Mouse (Mus musculus): Measurements from ENCODE around the gene Wnk3. TPM values are rescaled to one million over a fixed set of nuclear protein-coding genes. Genes with fewer than 3 reads are reported as not detected.
"Not testable (repeated sequence)": the region's sequence is repeated elsewhere in the genome, so short reads cannot be mapped to it uniquely, and the experiment has no call there.

The Wnk3 gene
- 10.6 and 13.2 TPM in 2 replicates for polyA plus RNA-seq (2016; fragmentation: Nextera tagmentation; extraction: Ambion mirVana)

DNA sequence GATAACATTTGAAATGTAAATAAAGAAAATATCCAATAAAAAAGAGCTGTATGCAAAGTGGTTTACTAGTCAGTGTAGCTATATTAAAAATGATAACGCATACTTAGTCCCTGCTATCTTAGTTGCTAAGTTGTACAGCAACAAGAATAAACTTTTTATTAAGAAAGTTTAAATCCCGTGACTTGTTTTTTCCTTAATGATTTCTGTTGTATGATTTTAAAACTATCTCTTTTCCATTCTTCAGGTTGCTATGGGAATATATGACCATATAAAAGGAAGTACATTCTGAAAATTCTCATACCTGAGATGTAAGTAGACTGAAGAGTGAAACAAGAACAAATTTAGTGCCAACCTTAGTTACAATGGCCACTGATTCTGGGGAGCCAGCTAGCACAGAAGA lies at the start of gene Wnk3:
Gene Wnk3, plus strand, starts transcription at position 301 of the 400 bp plus-strand sequence.
- H3K4me3 ChIP-seq, result no peak within 1 kb of the TSS
- H3K9ac ChIP-seq, result no peak within 1 kb of the TSS
- H3K27ac ChIP-seq, result no peak within 1 kb of the TSS
- no peaks in the 10 kb centered on the region for H3K36me3 ChIP-seq
- ATAC-seq (ENCODE audit: low FRiP score, low read depth), result no peak
- H3K4me1 ChIP-seq, result no peaks in the 10 kb centered on the region
- no peaks in the 10 kb centered on the region for H3K9me3 ChIP-seq
- H3K4me2 ChIP-seq (replicated peaks), result no peak within 1 kb of the TSS
- no peaks in the 10 kb centered on the region for H3K27me3 ChIP-seq (replicated peaks)
- 94% methylated on average over 2 of the region's 2 CpGs for WGBS

DNA sequence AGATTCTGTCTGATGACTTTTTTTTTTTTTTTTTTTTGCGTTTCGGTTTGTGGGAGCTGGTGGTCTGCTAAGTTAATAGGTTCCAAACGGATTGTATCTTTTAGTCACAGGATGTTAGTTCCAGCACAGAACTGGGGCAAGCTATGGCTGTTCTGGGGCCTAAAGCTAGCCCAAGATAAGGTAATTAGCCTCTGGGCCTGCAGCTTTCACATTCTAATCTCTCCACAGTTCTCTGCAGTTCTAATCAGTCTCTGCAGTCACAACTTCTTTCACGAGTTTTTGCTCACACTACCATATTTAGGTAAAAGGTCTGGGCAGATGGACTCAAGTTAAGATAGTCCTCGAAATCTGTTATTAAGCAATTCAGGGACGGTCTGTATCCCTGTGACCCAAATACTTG lies 39.5 kb upstream of the Wnk3 start:
- no peaks in the 10 kb centered on the region for H3K27me3 ChIP-seq (replicated peaks)
- H3K36me3 ChIP-seq, result no peaks in the 10 kb centered on the region
- no peak overlapping the region for H3K4me3 ChIP-seq
- H3K27ac ChIP-seq, result no peak overlapping the region
- no peak overlapping the region for H3K4me2 ChIP-seq (replicated peaks)
- no peak for ATAC-seq (ENCODE audit: low FRiP score, low read depth)
- WGBS, result 74% methylated on average over 6 of the region's 6 CpGs
- no peak overlapping the region for H3K9ac ChIP-seq
- no peaks in the 10 kb centered on the region for H3K9me3 ChIP-seq
- no peaks in the 10 kb centered on the region for H3K4me1 ChIP-seq

DNA sequence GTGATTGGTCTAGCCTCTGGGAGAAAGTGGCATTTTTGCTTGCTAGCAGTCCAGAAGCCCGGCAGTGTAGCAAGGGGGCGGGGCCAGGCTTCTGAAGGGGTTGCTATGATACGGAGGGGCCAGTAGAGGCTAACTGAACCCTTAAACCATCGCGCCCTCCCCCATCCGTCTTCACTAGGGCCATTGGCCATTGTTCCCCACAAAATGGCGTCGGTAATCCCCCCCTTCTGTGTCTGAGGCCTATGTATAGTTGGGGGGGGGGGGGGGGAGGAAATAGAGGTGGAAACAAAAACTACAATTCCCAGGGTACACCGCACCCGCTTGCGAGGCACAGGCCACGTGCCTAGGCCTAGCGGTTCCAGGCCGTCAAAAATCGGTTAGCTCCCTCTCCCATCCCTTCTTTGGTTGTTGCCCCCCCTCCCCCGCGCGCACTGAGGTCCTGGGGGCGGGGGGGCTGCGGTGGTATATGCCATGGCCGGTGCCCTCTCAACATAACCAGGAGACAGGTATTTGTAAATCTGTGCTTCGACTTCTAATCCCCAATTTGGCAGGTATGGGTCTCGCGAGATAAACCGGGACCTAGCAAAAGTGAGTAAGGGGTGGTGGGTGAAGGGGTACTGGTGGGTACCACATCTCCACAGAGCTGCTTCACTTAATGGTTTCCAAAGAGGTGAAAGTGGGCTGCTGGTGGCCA lies 29.3 kb upstream of the Wnk3 start:
- Histone ChIP-seq H3K9me3 (no peaks in the 10 kb centered on the region), H3K4me1 (no peaks in the 10 kb centered on the region), H3K27ac (peak overlapping the region; percentile 37; the same call in 1 of the 2 replicates), H3K9ac (peak overlapping the region; percentile 40; the same call in 1 of the 2 replicates), H3K4me2 (replicated peaks) (peak overlapping the region; percentile 58), H3K27me3 (replicated peaks) (no peaks in the 10 kb centered on the region), H3K36me3 (no peaks in the 10 kb centered on the region), H3K4me3 (peak overlapping the region; percentile 42)
- ATAC-seq (ENCODE audit: low FRiP score, low read depth), result peak; percentile 80
- WGBS, result 11% methylated on average over 25 of the region's 25 CpGs

DNA sequence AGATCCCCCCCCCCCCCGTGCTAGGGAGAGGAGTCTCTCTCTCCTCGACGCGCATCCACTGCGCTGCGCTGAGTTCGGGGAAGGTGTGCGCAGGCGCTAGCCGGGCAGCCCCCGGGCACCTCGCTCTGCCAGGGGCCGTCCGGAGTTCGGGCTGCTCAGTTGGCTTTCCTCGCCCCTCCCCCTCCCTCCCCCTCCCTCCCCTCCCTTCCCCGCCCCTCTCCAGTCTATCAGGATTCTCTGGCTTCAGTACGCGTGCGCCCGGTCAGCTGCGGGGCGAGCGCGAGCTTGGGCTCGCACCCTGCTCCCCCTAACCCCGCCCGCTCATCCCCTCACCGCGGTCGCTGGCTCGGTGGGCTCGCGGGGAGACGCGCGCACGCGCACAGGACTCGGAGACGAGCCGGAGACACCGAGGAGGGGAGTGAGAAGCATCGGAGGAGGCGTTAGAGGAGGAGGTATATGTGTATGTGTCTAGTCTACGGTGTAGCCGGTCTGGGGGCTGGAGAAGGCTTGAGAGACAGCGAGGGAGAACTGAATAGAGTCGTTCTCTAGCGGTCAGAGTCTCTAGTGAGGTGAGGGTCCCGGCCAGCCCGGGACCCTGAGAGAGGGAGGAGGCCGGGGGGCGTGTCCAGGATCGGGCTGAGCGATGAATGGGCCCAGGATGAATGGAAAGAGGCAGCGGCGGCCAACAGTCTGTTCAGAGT lies 28.5 kb upstream of the Wnk3 start:
- Histone ChIP-seq H3K4me2 (replicated peaks) (peak overlapping the region; percentile 58), H3K27me3 (replicated peaks) (no peaks in the 10 kb centered on the region), H3K9ac (peak overlapping the region; percentile 53), H3K9me3 (no peaks in the 10 kb centered on the region), H3K4me3 (peak overlapping the region; percentile 42), H3K27ac (peak overlapping the region; percentile 37; the same call in 1 of the 2 replicates), H3K36me3 (no peaks in the 10 kb centered on the region), H3K4me1 (no peaks in the 10 kb centered on the region)
- 17% methylated on average over 52 of the region's 58 CpGs for WGBS
- peak; percentile 96 for ATAC-seq (ENCODE audit: low FRiP score, low read depth)

DNA sequence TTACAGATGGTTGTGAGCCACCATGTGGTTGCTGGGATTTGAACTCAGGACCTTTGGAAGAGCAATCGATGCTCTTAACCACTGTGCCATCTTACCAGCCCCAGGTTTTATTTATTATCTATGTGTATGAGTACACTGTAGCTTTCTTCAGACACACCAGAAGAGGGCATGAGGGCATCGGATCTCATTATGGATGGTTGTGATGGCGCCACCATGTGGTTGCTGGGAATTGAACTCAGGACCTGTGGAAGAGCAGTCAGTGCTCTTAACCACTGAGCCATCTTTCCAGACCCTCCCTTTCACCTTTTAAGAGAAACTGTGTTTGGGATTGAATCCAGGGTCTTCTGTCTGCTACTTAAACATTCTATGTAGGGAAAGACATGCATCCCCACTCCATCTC lies 24.7 kb upstream of the Wnk3 start:
- H3K27ac ChIP-seq; H3K9me3 ChIP-seq; H3K4me1 ChIP-seq; H3K27me3 ChIP-seq (replicated peaks); H3K4me2 ChIP-seq (replicated peaks); ATAC-seq (ENCODE audit: low FRiP score, low read depth); H3K9ac ChIP-seq; H3K4me3 ChIP-seq; H3K36me3 ChIP-seq: not testable (repeated sequence)
- WGBS, result 70% methylated on average over 3 of the region's 3 CpGs

DNA sequence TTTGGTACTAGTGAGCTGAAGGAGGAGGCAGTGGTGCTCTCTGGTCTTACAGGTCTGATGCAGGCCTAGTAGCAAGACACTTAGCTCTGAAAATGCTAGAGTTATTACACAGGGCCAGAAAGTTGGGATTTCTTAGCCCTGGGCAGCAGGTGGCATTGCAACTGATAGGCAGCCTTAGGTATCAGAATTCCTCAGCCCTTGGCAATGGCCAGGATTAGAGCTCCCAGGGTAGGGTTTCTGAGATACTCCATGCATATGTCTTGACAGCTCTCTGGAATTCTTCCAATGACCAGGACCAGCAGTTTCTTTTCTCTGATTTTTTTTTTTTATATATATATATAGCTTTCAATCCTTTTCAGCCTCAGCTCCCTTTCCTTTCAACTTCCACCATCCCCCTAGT lies 100.5 kb downstream of the Wnk3 start:
- H3K9me3 ChIP-seq, result no peaks in the 10 kb centered on the region

DNA sequence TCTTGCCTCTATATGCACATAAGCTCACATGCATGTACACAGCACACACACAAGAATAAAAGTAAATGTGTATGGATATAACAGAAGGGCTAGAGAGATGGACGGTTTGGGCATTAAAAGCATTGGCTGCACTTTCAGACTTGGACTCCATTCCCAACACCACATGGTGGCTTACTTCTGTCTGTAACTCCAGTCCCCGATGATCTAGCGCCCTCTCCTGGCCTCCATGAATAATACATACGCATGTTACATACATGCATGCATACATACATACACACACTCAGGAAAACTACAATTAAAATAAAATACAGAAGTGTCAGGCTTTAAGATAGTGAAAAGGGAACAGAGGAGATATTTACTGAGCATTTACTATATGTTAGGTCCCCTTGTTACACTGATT lies 115.9 kb downstream of the Wnk3 start:
- Histone ChIP-seq H3K4me2 (replicated peaks) (no peak overlapping the region), H3K36me3 (no peaks in the 10 kb centered on the region), H3K9me3 (no peaks in the 10 kb centered on the region), H3K27me3 (replicated peaks) (no peaks in the 10 kb centered on the region), H3K4me3 (no peak overlapping the region), H3K4me1 (no peaks in the 10 kb centered on the region), H3K9ac (no peak overlapping the region), H3K27ac (no peak overlapping the region)
- ATAC-seq (ENCODE audit: low FRiP score, low read depth), result no peak
- 77% methylated on average over 4 of the region's 4 CpGs for WGBS

More for the DNA sequence above, 100.5 kb downstream of the Wnk3 start:
- Histone ChIP-seq H3K36me3 (0 out of 2 replicates have a peak, but pooled peaks cover 6% of the 10 kb centered on the region), H3K4me1 (no peaks in the 10 kb centered on the region), H3K4me2 (replicated peaks) (no peak overlapping the region), H3K9ac (no peak overlapping the region), H3K27me3 (replicated peaks) (no peaks in the 10 kb centered on the region), H3K4me3 (no peak overlapping the region), H3K27ac (no peak overlapping the region)
- ATAC-seq (ENCODE audit: low FRiP score, low read depth), result no peak

DNA sequence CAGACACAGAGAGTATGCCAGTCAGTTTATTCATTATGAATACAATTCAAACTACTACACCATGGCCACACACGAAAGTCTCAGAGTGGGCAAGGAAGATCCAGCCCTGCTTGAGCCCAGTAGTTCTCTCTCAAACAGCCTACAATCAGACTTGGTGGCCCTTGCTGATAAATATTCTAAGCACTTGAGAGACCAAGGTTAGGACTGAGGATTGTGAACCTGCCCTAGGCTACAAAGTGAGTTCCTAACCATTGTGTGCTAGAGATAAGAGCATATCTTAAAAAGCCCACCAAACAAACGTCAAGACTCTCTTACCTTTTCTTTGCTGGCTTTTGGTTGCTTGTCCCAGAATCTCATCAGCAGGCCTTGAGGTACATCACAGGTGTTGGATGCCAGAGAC lies 135.7 kb downstream of the Wnk3 start:
- no peak overlapping the region for H3K4me2 ChIP-seq (replicated peaks)
- ATAC-seq (ENCODE audit: low FRiP score, low read depth), result no peak
- H3K9me3 ChIP-seq, result no peaks in the 10 kb centered on the region
- H3K27ac ChIP-seq, result no peak overlapping the region
- no peak overlapping the region for H3K9ac ChIP-seq
- no peaks in the 10 kb centered on the region for H3K27me3 ChIP-seq (replicated peaks)
- H3K4me1 ChIP-seq, result no peaks in the 10 kb centered on the region
- 83% methylated on average over 2 of the region's 2 CpGs for WGBS
- no peaks in the 10 kb centered on the region for H3K36me3 ChIP-seq
- H3K4me3 ChIP-seq, result no peak overlapping the region

DNA sequence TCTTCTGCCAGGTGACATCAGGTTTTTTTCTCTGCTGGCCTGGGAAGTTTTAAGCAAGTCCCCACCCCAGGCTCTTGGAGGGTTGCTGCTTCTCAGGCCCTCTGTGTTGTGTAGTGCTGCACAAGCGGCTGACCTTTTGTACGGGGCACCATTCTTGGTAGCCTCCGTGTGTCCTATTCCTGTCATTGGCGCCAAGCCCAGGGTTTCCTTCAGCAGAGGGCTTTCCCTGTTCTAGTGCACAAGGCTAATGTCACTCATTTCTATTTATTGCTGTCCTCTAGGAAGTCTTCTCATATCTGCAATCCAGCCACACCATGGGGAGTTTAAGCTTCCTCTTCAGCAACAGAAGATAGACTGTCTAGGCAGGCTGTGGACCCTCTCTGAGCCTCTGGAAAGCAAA lies 139.9 kb downstream of the Wnk3 start:
- no peaks in the 10 kb centered on the region for H3K9me3 ChIP-seq
- no peak overlapping the region for H3K27ac ChIP-seq
- H3K27me3 ChIP-seq (replicated peaks), result no peaks in the 10 kb centered on the region
- H3K36me3 ChIP-seq, result no peaks in the 10 kb centered on the region
- no peak overlapping the region for H3K9ac ChIP-seq
- H3K4me1 ChIP-seq, result no peaks in the 10 kb centered on the region
- 81% methylated on average over 4 of the region's 4 CpGs for WGBS
- ATAC-seq (ENCODE audit: low FRiP score, low read depth), result no peak
- H3K4me2 ChIP-seq (replicated peaks), result no peak overlapping the region
- no peak overlapping the region for H3K4me3 ChIP-seq

DNA sequence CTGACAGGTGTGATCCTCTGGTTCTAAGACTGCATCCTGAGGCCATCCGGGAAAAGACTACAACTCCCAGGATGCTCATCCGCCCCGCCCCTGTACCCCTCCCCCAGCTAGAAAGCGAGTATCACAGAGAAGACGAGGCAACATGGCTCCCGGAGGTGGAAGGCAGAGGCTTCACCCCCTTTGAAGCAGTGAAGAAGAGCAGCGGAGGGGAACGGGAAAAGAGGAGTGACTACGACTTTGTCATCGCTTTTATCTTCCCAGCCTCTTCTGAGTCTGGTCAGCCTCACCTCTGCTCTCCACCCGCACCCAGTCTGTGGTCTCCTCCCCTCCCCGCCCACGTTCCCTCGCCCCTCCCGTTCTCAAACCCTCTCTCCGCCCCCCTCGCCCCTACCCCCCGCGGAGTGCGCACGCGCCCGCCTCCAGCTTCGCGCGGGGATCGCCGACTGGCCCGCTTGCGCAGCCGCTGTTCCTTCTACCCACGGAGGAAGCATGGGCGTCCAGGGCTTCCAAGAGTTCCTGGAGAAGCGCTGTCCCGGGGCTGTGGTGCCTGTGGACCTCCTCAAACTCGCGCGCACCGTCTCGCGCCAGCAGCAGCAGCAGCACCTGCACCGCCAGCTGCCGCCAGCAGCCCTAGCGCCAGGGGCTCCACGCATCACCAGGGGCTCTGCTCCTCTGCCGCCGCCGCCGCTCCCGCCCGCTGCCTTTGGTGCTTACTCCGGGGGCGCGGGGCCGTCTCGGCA lies 146.1 kb downstream of the Wnk3 start, which contains the start of gene Fam120c:
Gene Fam120c, plus strand, starts transcription at position 415 of the 740 bp plus-strand sequence.
- peak; percentile 95 for ATAC-seq (ENCODE audit: low FRiP score, low read depth)
- peak within 1 kb of the TSS; percentile 65 for H3K4me3 ChIP-seq
- H3K9me3 ChIP-seq, result no peaks in the 10 kb centered on the region
- no peaks in the 10 kb centered on the region for H3K36me3 ChIP-seq
- peak within 1 kb of the TSS; percentile 60 for H3K9ac ChIP-seq
- 16% methylated on average over 51 of the region's 56 CpGs for WGBS
- H3K27ac ChIP-seq, result no peak within 1 kb of the TSS
- H3K4me2 ChIP-seq (replicated peaks), result peak within 1 kb of the TSS; percentile 68
- H3K27me3 ChIP-seq (replicated peaks), result no peaks in the 10 kb centered on the region; the same call in 1 of the 2 replicates
- H3K4me1 ChIP-seq, result peaks cover 7% of the 10 kb centered on the region

DNA sequence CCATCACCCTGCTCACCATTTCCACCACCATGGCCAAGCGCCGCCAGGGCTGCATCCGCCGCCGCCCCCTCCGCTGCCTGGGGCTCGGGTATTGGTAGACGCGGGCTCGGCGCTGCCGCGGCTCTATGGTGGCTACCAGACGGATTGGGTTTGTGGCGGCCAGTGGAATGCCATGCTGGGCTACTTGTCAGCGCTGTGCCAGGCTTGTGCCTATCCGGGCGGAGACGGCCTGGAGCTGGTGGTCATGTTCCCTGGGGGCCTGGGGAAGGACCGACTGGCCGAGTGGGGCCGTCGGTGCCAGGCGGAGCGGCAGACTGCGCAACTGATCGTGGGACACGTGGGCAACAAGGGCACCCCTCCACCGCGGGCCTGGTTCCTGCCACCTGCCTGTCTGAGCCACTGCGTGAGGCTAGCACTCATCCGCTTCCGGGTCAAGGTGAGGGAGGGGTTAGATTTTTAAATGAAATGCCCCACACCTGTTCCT lies 146.7 kb downstream of the Wnk3 start:
- Histone ChIP-seq H3K9ac (peak overlapping the region; percentile 60), H3K27ac (no peak overlapping the region), H3K36me3 (no peaks in the 10 kb centered on the region), H3K4me2 (replicated peaks) (peak overlapping the region; percentile 68), H3K4me3 (peak overlapping the region; percentile 65), H3K27me3 (replicated peaks) (no peaks in the 10 kb centered on the region; the same call in 1 of the 2 replicates), H3K4me1 (peaks cover 7% of the 10 kb centered on the region), H3K9me3 (no peaks in the 10 kb centered on the region)
- ATAC-seq (ENCODE audit: low FRiP score, low read depth), result peak; percentile 62
- WGBS, result 15% methylated on average over 33 of the region's 33 CpGs

All from neural tube, embryonic 12.5 days (tissue).